Mouse (Mus musculus) midbrain, embryonic 15.5 days (tissue): Measurements from ENCODE around the gene Cyth3. TPM values are rescaled to one million over a fixed set of nuclear protein-coding genes. Genes with fewer than 3 reads are reported as not detected.
A peak's percentile ranks its signal among the peaks of the same experiment; 100 is the strongest.

Source experiments
- ATAC-seq: fragments of 200-750 bp; cut with Nextera tagmentation; replicated peaks from 2 replicates; pipeline ENCODE4 v1.8.0; 2017; ENCODE audit warnings: moderate TSS enrichment
- H3K27ac ChIP-seq: fragments of 300-500 bp; sonication (generic); 2 replicates; pipeline ENCODE4 v1.5.1; 2015; ENCODE audit warnings: mild to moderate bottlenecking, inconsistent platforms
- H3K27me3 ChIP-seq: fragments of 300-500 bp; sonication (generic); replicated peaks from 2 replicates; pipeline ENCODE4 v1.6.1; 2015; ENCODE audit warnings: inconsistent platforms
- H3K36me3 ChIP-seq: fragments of 300-500 bp; sonication (generic); replicated peaks from 2 replicates; pipeline ENCODE4 v1.6.1; 2015; ENCODE audit warnings: inconsistent platforms
- H3K4me1 ChIP-seq: fragments of 300-500 bp; sonication (generic); 2 replicates; pipeline ENCODE4 v1.6.1; 2015; ENCODE audit warnings: inconsistent platforms
- H3K4me2 ChIP-seq: fragments of 300-500 bp; sonication (generic); 2 replicates; pipeline ENCODE4 v1.6.1; 2015; ENCODE audit warnings: inconsistent platforms, mild to moderate bottlenecking, moderate library complexity
- H3K4me3 ChIP-seq: fragments of 300-500 bp; sonication (generic); 2 replicates; pipeline ENCODE4 v1.5.1; 2015; ENCODE audit warnings: mild to moderate bottlenecking, inconsistent platforms
- H3K9ac ChIP-seq: fragments of 300-500 bp; sonication (generic); 2 replicates; pipeline ENCODE4 v1.6.1; 2015; ENCODE audit warnings: mild to moderate bottlenecking, inconsistent platforms
- H3K9me3 ChIP-seq: fragments of 300-500 bp; sonication (generic); 2 replicates; pipeline ENCODE4 v1.6.1; 2016; ENCODE audit warnings: inconsistent platforms
- WGBS: fragments of 180-500 bp; shearing (Covaris S2); methylation state at CpG from one replicate; pipeline ENCODE4 v1.1.7; 2015; ENCODE audit warnings: mixed read lengths; 5-methylcytosine and 5-hydroxymethylcytosine counted together
- polyA plus RNA-seq: library from polyadenylated mRNA; unstranded; fragments of >200 nt; fragmentation: Nextera tagmentation; extraction: Ambion mirVana; gene quantifications from 2 replicates; pipeline ENCODE4 v1.2.1, GENCODE M21; 2015

The Cyth3 gene
- polyA plus RNA-seq, 1 experiment from 2014 or later: 39.1 TPM

GRCm38 (mm10) chr5:143630214-143630613, 8.0 kb downstream of the Cyth3 start:
- no peaks in the 10 kb centered on the region for H3K27me3 ChIP-seq
- no peak overlapping the region for H3K9ac ChIP-seq
- H3K4me1 ChIP-seq: peaks cover 18% of the 10 kb centered on the region
- no peak overlapping the region for H3K4me2 ChIP-seq
- H3K4me3 ChIP-seq: no peak overlapping the region
- ATAC-seq: no peak
- no peaks in the 10 kb centered on the region for H3K9me3 ChIP-seq
- no peaks in the 10 kb centered on the region for H3K36me3 ChIP-seq
- whole genome bisulfite sequencing: 98% methylated on average over 3 of the region's 3 CpGs
- no peak overlapping the region for H3K27ac ChIP-seq

DNA sequence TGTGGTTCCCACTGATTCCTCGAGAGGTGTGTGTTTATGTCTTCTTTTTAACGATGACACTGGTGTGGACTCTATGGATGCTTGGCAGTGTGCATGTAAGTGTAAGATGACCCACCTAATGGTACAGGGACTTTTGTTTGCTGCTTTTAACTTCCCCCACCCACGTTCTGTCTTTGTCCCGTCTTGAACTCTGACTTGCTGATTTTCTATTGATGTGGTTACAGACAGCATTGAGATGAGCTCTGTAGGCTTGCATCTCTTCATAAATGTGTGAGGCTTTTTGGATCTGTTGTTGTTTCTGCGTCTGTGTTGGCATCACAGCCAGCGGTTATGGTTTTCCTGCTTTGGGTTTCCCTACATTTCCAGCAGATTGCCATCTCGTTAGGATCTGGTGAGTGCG, 8.5 kb downstream of the Cyth3 start:
- H3K4me3 ChIP-seq: no peak overlapping the region
- H3K4me1 ChIP-seq: peaks cover 17% of the 10 kb centered on the region
- no peak for ATAC-seq
- H3K27ac ChIP-seq: no peak overlapping the region
- 90% methylated on average over 8 of the region's 8 CpGs for WGBS
- H3K4me2 ChIP-seq: no peak overlapping the region
- no peaks in the 10 kb centered on the region for H3K36me3 ChIP-seq
- no peaks in the 10 kb centered on the region for H3K9me3 ChIP-seq
- H3K27me3 ChIP-seq: no peaks in the 10 kb centered on the region
- no peak overlapping the region for H3K9ac ChIP-seq

- Histone ChIP-seq H3K4me3 (no peak overlapping the region), H3K9ac (no peak overlapping the region), H3K9me3 (no peaks in the 10 kb centered on the region), H3K4me1 (peaks cover 12% of the 10 kb centered on the region), H3K27me3 (no peaks in the 10 kb centered on the region), H3K36me3 (no peaks in the 10 kb centered on the region), H3K27ac (no peak overlapping the region), H3K4me2 (no peak overlapping the region)
- 75% methylated on average over 8 of the region's 8 CpGs for WGBS
- no peak for ATAC-seq
Measured at GRCm38 (mm10) chr5:143631559-143631958, 9.3 kb downstream of the Cyth3 start.

DNA sequence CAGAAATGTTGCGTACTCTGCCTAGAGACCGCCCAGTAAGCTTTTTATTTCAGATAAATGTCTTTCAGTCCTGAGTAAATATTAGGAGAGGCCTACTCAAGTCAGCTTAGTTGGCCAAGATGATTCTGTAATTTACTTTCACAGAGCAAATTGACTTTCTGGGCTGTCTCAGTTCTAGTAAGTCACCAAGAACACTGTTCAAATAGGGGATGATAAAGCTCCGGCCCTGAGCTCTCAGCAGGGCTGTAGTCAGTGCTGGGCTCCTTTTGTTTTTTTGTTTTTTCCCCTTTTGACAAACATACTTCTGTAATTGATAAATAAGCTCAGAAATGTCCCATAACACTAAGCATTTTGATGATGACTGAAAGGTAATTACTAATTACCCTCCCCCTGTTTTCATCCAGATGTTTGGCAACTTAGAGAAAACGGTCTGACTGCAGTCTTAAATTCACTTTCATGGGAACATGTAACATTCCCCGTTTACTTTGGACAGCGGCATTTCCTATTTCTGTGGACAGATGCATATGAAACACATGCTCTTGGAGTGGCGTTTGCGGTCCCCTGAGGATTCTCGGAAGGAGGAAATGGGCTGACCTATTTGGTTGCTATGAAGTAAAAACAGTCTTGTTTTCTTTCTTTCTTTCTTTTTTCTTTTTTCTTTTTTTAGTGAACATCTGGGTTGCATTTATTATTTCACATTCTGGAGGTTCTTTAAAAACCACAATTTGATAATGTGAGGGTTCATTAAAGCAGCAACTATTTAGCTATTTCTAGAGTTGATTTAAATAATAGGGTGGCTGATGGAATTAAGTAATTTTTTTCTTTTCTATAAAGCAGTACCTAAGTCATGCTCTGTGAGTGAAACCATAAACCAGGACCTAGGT, 10.7 kb downstream of the Cyth3 start:
- Histone ChIP-seq H3K27ac (0 out of 2 replicates have a peak overlapping the region, but pooled peaks have one; percentile 20), H3K4me2 (peak overlapping the region; percentile 17; the same call in 1 of the 2 replicates), H3K9ac (no peak overlapping the region), H3K27me3 (no peaks in the 10 kb centered on the region), H3K9me3 (no peaks in the 10 kb centered on the region), H3K36me3 (no peaks in the 10 kb centered on the region), H3K4me1 (peaks cover 12% of the 10 kb centered on the region), H3K4me3 (no peak overlapping the region)
- WGBS: 63% methylated on average over 9 of the region's 9 CpGs
- ATAC-seq: no peak

DNA sequence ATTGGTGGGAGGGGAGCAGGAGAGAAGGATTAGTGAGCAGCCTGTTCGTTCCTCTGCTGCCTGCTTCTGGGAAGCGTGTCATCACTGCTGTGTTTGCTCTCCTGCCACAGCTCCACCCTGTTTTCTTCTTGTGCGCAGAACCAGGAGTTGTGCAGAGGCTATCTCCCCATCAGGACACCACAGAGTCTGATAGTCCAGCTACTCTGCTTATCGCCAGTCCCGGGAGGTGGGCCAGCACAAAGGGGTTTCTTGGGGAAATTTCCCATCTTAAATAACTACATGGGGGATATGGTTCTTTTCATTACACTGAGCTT, 11.3 kb downstream of the Cyth3 start:
- WGBS: 55% methylated on average over 5 of the region's 5 CpGs
- Histone ChIP-seq H3K27ac (0 out of 2 replicates have a peak overlapping the region, but pooled peaks have one; percentile 20), H3K9ac (no peak overlapping the region), H3K4me3 (no peak overlapping the region), H3K27me3 (no peaks in the 10 kb centered on the region), H3K4me1 (peaks cover 12% of the 10 kb centered on the region), H3K9me3 (no peaks in the 10 kb centered on the region), H3K36me3 (no peaks in the 10 kb centered on the region), H3K4me2 (peak overlapping the region; percentile 17; the same call in 1 of the 2 replicates)
- no peak for ATAC-seq

- Histone ChIP-seq H3K9ac (no peak overlapping the region), H3K4me3 (no peak overlapping the region), H3K9me3 (no peaks in the 10 kb centered on the region), H3K27me3 (no peaks in the 10 kb centered on the region), H3K36me3 (no peaks in the 10 kb centered on the region), H3K27ac (0 out of 2 replicates have a peak overlapping the region, but pooled peaks have one; percentile 20), H3K4me2 (no peak overlapping the region), H3K4me1 (peaks cover 12% of the 10 kb centered on the region)
- 64% methylated on average over 4 of the region's 4 CpGs for WGBS
- no peak for ATAC-seq
Measured at GRCm38 (mm10) chr5:143633877-143634276, 11.6 kb downstream of the Cyth3 start.

- 70% methylated on average over 12 of the region's 12 CpGs for WGBS
- Histone ChIP-seq H3K4me3 (no peak overlapping the region), H3K36me3 (no peaks in the 10 kb centered on the region), H3K9ac (no peak overlapping the region), H3K27ac (no peak overlapping the region), H3K4me2 (no peak overlapping the region), H3K9me3 (no peaks in the 10 kb centered on the region), H3K27me3 (no peaks in the 10 kb centered on the region), H3K4me1 (peaks cover 12% of the 10 kb centered on the region)
- no peak for ATAC-seq
Measured at GRCm38 (mm10) chr5:143634550-143635112, 12.4 kb downstream of the Cyth3 start.

DNA sequence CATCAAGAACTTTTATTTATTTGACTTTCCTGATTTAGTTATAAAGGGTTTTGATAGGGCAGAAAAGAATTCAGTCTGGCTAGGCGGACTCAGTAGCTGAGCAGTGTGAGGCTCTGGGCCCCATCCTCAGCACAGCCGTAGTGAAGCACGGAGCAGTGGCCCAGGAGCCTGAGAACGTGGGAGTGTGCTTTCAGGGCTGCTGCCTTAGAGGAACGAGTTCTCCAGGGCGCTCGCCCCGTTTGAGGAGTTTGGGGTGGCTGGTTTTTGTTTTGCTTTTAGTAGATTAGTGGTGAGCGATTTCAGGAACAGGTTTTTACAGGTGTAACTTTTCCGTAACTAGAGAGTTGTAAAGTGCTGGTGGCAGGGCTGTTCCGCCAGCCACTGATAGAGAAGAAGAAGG, 13.1 kb downstream of the Cyth3 start:
- Histone ChIP-seq H3K4me3 (no peak overlapping the region), H3K27ac (no peak overlapping the region), H3K4me1 (peaks cover 12% of the 10 kb centered on the region), H3K9me3 (no peaks in the 10 kb centered on the region), H3K9ac (no peak overlapping the region), H3K4me2 (no peak overlapping the region), H3K27me3 (no peaks in the 10 kb centered on the region), H3K36me3 (no peaks in the 10 kb centered on the region)
- WGBS: 80% methylated on average over 11 of the region's 11 CpGs
- ATAC-seq: no peak

GRCm38 (mm10) chr5:143636173-143636572, 13.9 kb downstream of the Cyth3 start:
- peaks cover 12% of the 10 kb centered on the region for H3K4me1 ChIP-seq
- 85% methylated on average over 7 of the region's 7 CpGs for WGBS
- H3K27ac ChIP-seq: no peak overlapping the region
- H3K4me2 ChIP-seq: no peak overlapping the region
- H3K27me3 ChIP-seq: no peaks in the 10 kb centered on the region
- no peak overlapping the region for H3K9ac ChIP-seq
- no peaks in the 10 kb centered on the region for H3K9me3 ChIP-seq
- ATAC-seq: no peak
- H3K4me3 ChIP-seq: no peak overlapping the region
- no peaks in the 10 kb centered on the region for H3K36me3 ChIP-seq

DNA sequence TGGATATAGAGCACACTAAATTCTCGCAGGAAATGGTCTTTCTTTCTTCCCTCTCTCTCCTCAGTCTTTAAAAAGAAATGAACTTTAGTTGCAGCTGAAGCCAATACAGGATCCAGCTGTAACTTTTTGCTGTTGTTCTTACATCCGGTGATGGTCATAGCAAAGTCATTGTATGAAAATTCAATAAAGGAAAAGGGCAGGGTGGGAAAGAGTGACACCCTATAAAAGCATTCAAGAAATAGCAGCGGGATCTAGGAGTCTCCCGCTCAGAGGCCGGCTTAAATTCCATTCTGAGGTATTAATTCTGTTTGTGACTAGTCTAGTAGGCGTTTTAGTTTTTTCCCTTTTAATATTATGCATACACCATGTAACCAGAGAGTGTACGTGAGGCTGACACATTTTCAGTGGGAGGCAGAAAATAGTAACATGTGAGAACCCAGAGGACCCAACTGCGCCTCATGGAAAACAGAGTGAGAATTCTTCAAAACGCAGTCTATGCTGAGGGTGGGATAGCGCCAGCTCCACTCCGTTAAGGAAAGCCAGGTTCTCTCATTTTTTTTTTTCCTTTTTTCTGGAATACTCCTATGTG, 15.7 kb downstream of the Cyth3 start:
- no peaks in the 10 kb centered on the region for H3K36me3 ChIP-seq
- ATAC-seq: no peak
- H3K27ac ChIP-seq: no peak overlapping the region
- H3K9me3 ChIP-seq: no peaks in the 10 kb centered on the region
- H3K27me3 ChIP-seq: no peaks in the 10 kb centered on the region
- no peak overlapping the region for H3K9ac ChIP-seq
- H3K4me2 ChIP-seq: no peak overlapping the region
- H3K4me3 ChIP-seq: no peak overlapping the region
- 77% methylated on average over 11 of the region's 11 CpGs for WGBS
- peaks cover 12% of the 10 kb centered on the region for H3K4me1 ChIP-seq

GRCm38 (mm10) chr5:143638516-143639270, 16.4 kb downstream of the Cyth3 start:
- H3K36me3 ChIP-seq: no peaks in the 10 kb centered on the region
- H3K4me2 ChIP-seq: no peak overlapping the region
- no peak overlapping the region for H3K27ac ChIP-seq
- no peaks in the 10 kb centered on the region for H3K9me3 ChIP-seq
- ATAC-seq: no peak
- peaks cover 8% of the 10 kb centered on the region for H3K4me1 ChIP-seq
- no peaks in the 10 kb centered on the region for H3K27me3 ChIP-seq
- H3K4me3 ChIP-seq: no peak overlapping the region
- no peak overlapping the region for H3K9ac ChIP-seq
- WGBS: 77% methylated on average over 7 of the region's 7 CpGs

DNA sequence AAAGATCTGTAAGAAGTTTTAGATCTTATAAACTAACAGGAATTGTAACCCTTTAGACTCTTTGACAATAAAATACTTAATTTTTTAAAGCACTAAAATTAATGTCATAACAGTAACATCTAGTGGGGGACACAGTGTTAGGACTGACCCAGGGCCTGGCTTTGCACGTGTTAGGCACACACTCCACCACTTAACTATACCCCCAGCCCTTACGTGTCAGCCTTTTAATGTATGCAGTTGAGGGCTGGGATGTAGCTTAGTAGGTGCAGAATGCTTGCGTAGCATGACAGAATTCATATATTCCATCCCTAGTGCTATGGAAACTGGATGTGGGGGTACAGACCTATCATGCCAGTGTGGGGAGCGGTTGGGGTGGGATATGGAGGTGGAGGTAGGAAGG, 17.1 kb downstream of the Cyth3 start:
- peaks cover 6% of the 10 kb centered on the region for H3K4me1 ChIP-seq
- ATAC-seq: no peak
- no peaks in the 10 kb centered on the region for H3K27me3 ChIP-seq
- WGBS: 93% methylated on average over 4 of the region's 4 CpGs
- H3K27ac ChIP-seq: no peak overlapping the region
- H3K4me2 ChIP-seq: no peak overlapping the region
- H3K9ac ChIP-seq: no peak overlapping the region
- H3K36me3 ChIP-seq: no peaks in the 10 kb centered on the region
- H3K4me3 ChIP-seq: no peak overlapping the region
- no peaks in the 10 kb centered on the region for H3K9me3 ChIP-seq
